Mouse (Mus musculus) neural tube, embryonic 13.5 days (tissue): Measurements from ENCODE around the gene Angptl1. TPM values are rescaled to one million over a fixed set of nuclear protein-coding genes. Genes with fewer than 3 reads are reported as not detected.

ENCODE experiments used
- ATAC-seq: fragments of 200-750 bp; cut with Nextera tagmentation; 2 replicates; pipeline ENCODE4 v1.8.0; 2017; ENCODE audit warnings: low read depth, mild to moderate bottlenecking, moderate TSS enrichment, moderate library complexity
- H3K27ac ChIP-seq: fragments of 300-500 bp; sonication (generic); replicated peaks from 2 replicates; pipeline ENCODE4 v1.5.1; 2015; ENCODE audit warnings: moderate library complexity, mild to moderate bottlenecking, inconsistent platforms
- H3K27me3 ChIP-seq: fragments of 300-500 bp; sonication (generic); 2 replicates; pipeline ENCODE4 v1.6.1; 2015; ENCODE audit warnings: mild to moderate bottlenecking, inconsistent platforms
- H3K36me3 ChIP-seq: fragments of 300-500 bp; sonication (generic); 2 replicates; pipeline ENCODE4 v1.6.1; 2015; ENCODE audit warnings: mild to moderate bottlenecking, inconsistent platforms
- H3K4me1 ChIP-seq: fragments of 300-500 bp; sonication (generic); replicated peaks from 2 replicates; pipeline ENCODE4 v1.6.1; 2015; ENCODE audit warnings: inconsistent platforms
- H3K4me2 ChIP-seq: fragments of 300-500 bp; sonication (generic); 2 replicates; pipeline ENCODE4 v1.6.1; 2015; ENCODE audit warnings: inconsistent platforms, mild to moderate bottlenecking, moderate library complexity
- H3K4me3 ChIP-seq: fragments of 300-500 bp; sonication (generic); 2 replicates; pipeline ENCODE4 v1.5.1; 2015; ENCODE audit warnings: mild to moderate bottlenecking, inconsistent platforms
- H3K9ac ChIP-seq: fragments of 300-500 bp; sonication (generic); 2 replicates; pipeline ENCODE4 v1.6.1; 2015; ENCODE audit warnings: moderate library complexity, mild to moderate bottlenecking, inconsistent platforms
- H3K9me3 ChIP-seq: fragments of 300-500 bp; sonication (generic); 2 replicates; pipeline ENCODE4 v1.6.1; 2016; ENCODE audit warnings: inconsistent platforms
- WGBS: fragments of 180-500 bp; shearing (Covaris S2); methylation state at CpG from one replicate; pipeline ENCODE4 v1.1.7; 2015; 5-methylcytosine and 5-hydroxymethylcytosine counted together
- polyA plus RNA-seq: library from polyadenylated mRNA; unstranded; fragments of >200 nt; fragmentation: Nextera tagmentation; extraction: Ambion mirVana; gene quantifications from 2 replicates; pipeline ENCODE4 v1.2.1, GENCODE M21; 2015

The Angptl1 gene
- polyA plus RNA-seq, 1 experiment from 2014 or later = 3.5 TPM

GRCm38 (mm10) chr1:156884782-156885181 is 46.4 kb downstream of the Angptl1 start:
- Histone ChIP-seq H3K4me1 (no peaks in the 10 kb centered on the region), H3K27ac (no peak overlapping the region), H3K36me3 (peaks cover 49% of the 10 kb centered on the region), H3K9ac (no peak overlapping the region), H3K9me3 (no peaks in the 10 kb centered on the region), H3K4me3 (no peak overlapping the region), H3K4me2 (no peak overlapping the region), H3K27me3 (no peaks in the 10 kb centered on the region)
- no peak for ATAC-seq
- WGBS = 65% methylated on average over 2 of the region's 2 CpGs

- ATAC-seq = no peak
- no peaks in the 10 kb centered on the region for H3K27me3 ChIP-seq
- H3K9me3 ChIP-seq = no peaks in the 10 kb centered on the region
- no peak overlapping the region for H3K4me2 ChIP-seq
- H3K27ac ChIP-seq = no peak overlapping the region
- H3K36me3 ChIP-seq = peaks cover 53% of the 10 kb centered on the region
- WGBS = 91% methylated on average over 2 of the region's 2 CpGs
- no peak overlapping the region for H3K9ac ChIP-seq
- H3K4me1 ChIP-seq = no peaks in the 10 kb centered on the region
- no peak overlapping the region for H3K4me3 ChIP-seq
Measured at GRCm38 (mm10) chr1:156885879-156886278, 47.5 kb downstream of the Angptl1 start.

- Histone ChIP-seq H3K4me2 (no peak overlapping the region), H3K27ac (no peak overlapping the region), H3K36me3 (peaks cover 39% of the 10 kb centered on the region), H3K4me1 (no peaks in the 10 kb centered on the region), H3K27me3 (no peaks in the 10 kb centered on the region), H3K9ac (no peak overlapping the region), H3K9me3 (no peaks in the 10 kb centered on the region), H3K4me3 (no peak overlapping the region)
- ATAC-seq = no peak
- 90% methylated on average over 4 of the region's 4 CpGs for WGBS
Measured at GRCm38 (mm10) chr1:156888830-156889229, 50.5 kb downstream of the Angptl1 start.

- no peak overlapping the region for H3K9ac ChIP-seq
- no peak for ATAC-seq
- WGBS = 92% methylated on average over 4 of the region's 4 CpGs
- H3K27me3 ChIP-seq = no peaks in the 10 kb centered on the region
- H3K27ac ChIP-seq = no peak overlapping the region
- H3K9me3 ChIP-seq = no peaks in the 10 kb centered on the region
- H3K36me3 ChIP-seq = peaks cover 27% of the 10 kb centered on the region
- H3K4me3 ChIP-seq = no peak overlapping the region
- H3K4me2 ChIP-seq = no peak overlapping the region
- no peaks in the 10 kb centered on the region for H3K4me1 ChIP-seq
Measured at GRCm38 (mm10) chr1:156891561-156891960, 53.2 kb downstream of the Angptl1 start.

- Histone ChIP-seq H3K9ac (no peak overlapping the region), H3K27me3 (no peaks in the 10 kb centered on the region), H3K9me3 (no peaks in the 10 kb centered on the region), H3K36me3 (peaks cover 40% of the 10 kb centered on the region), H3K4me3 (no peak overlapping the region), H3K4me2 (no peak overlapping the region), H3K27ac (no peak overlapping the region), H3K4me1 (peaks cover 5% of the 10 kb centered on the region)
- no peak for ATAC-seq
- 86% methylated on average over 6 of the region's 6 CpGs for WGBS
Measured at GRCm38 (mm10) chr1:156901689-156902088, 63.3 kb downstream of the Angptl1 start.

GRCm38 (mm10) chr1:156903899-156904298 is 65.5 kb downstream of the Angptl1 start:
- Histone ChIP-seq H3K9ac (no peak overlapping the region), H3K27ac (no peak overlapping the region), H3K36me3 (peaks cover 36% of the 10 kb centered on the region), H3K27me3 (no peaks in the 10 kb centered on the region), H3K4me1 (no peaks in the 10 kb centered on the region), H3K9me3 (no peaks in the 10 kb centered on the region), H3K4me2 (no peak overlapping the region), H3K4me3 (no peak overlapping the region)
- WGBS = 94% methylated on average over 3 of the region's 3 CpGs
- no peak for ATAC-seq

GRCm38 (mm10) chr1:156905660-156906059 is 67.3 kb downstream of the Angptl1 start:
- Histone ChIP-seq H3K4me3 (no peak overlapping the region), H3K9me3 (no peaks in the 10 kb centered on the region), H3K4me1 (no peaks in the 10 kb centered on the region), H3K27ac (no peak overlapping the region), H3K36me3 (peaks cover 23% of the 10 kb centered on the region), H3K9ac (no peak overlapping the region), H3K4me2 (no peak overlapping the region), H3K27me3 (no peaks in the 10 kb centered on the region)
- ATAC-seq = no peak
- WGBS = 94% methylated on average over 2 of the region's 2 CpGs

GRCm38 (mm10) chr1:156909265-156909664 is 70.9 kb downstream of the Angptl1 start:
- Histone ChIP-seq H3K4me3 (no peak overlapping the region), H3K9ac (no peak overlapping the region), H3K27me3 (no peaks in the 10 kb centered on the region), H3K4me1 (no peaks in the 10 kb centered on the region), H3K36me3 (peaks cover 19% of the 10 kb centered on the region), H3K27ac (no peak overlapping the region), H3K4me2 (no peak overlapping the region), H3K9me3 (no peaks in the 10 kb centered on the region)
- no peak for ATAC-seq
- WGBS = 92% methylated on average over 4 of the region's 4 CpGs

- Histone ChIP-seq H3K9me3 (no peaks in the 10 kb centered on the region), H3K9ac (no peak overlapping the region), H3K27me3 (no peaks in the 10 kb centered on the region), H3K4me1 (no peaks in the 10 kb centered on the region), H3K27ac (no peak overlapping the region), H3K4me2 (no peak overlapping the region), H3K36me3 (peaks cover 19% of the 10 kb centered on the region), H3K4me3 (no peak overlapping the region)
- ATAC-seq = no peak
Measured at GRCm38 (mm10) chr1:156909866-156910265, 71.5 kb downstream of the Angptl1 start.

Other genes starting within 250 kb of the Angptl1 start
- 2.4 and 3.2 TPM in 2 replicates for gene Tor3a, start 164.2 kb upstream of the Angptl1 start, polyA plus RNA-seq
- 27.6 and 28.2 TPM in 2 replicates for gene Fam20b, start 119.5 kb upstream of the Angptl1 start, polyA plus RNA-seq
- gene Ralgps2, start 101.1 kb downstream of the Angptl1 start, polyA plus RNA-seq = 91.7 and 92.9 TPM in 2 replicates